Mouse (Mus musculus) kidney, postnatal 10 days (tissue): ENCODE results near the gene Ubtf.
A peak's percentile ranks its signal among the peaks of the same experiment; 100 is the strongest.

ENCODE experiments used
- DNase-seq: peaks from one replicate; pipeline ENCODE4 v3.0.0; 2021; ENCODE audit warnings: mixed read lengths

Gene Ubtf

GRCm38 (mm10) chr11:102257514-102257913 is 62.0 kb downstream of the Ubtf start:
- peak; percentile 47 for DNase-seq
